Mouse (Mus musculus): ENCODE measurements around the gene Mmp28.

The Mmp28 gene

DNA sequence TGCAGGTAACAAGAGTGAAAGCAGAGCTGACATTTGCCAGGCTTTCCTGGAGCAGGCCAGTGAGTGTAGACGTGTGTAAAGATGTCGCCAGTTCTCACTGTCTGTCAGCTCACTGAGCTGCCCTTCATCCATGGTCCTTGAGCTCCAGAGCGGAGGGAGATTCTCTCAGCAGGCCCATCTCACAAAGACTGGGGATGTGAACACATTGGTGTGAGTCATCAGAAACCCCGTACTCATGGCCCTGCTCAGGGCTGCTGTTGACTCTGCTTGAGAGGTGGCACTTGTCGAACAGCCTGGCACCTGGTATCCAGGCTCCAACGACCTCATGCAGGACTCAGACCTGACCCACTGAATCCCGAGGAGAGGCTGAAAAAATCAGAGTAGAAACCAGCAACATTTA lies 59.1 kb downstream of the Mmp28 start:
- no peak for DNase-seq (ENCODE audit: low spot score)

DNA sequence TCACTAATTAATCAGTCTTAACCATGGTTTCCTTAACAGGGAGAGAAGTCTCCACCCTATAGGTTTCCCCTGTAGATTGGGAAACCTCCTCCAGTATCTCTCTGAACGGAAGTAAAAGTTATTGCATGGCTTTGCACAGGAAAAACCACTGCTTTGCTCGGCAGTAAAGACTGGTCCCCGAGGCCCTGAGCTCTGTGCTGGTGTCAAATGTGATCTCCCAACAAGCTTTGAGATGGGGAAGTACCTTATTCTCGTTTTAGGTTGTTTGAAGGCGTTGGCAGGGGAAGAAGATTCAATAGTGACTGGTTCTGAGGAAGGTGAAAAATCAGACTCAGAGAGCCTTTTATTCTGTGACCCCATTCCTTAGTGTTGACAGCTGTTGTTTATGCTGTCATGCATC lies 64.1 kb downstream of the Mmp28 start:
- no peak for DNase-seq (ENCODE audit: low spot score)

GRCm38 (mm10) chr11:83397626-83398025 lies 65.2 kb downstream of the Mmp28 start:
- DNase-seq (ENCODE audit: low spot score): no peak

- DNase-seq (ENCODE audit: low spot score): no peak
Measured at GRCm38 (mm10) chr11:83394802-83395439, 68.0 kb downstream of the Mmp28 start.

GRCm38 (mm10) chr11:83393062-83393461 lies 69.8 kb downstream of the Mmp28 start:
- no peak for DNase-seq (ENCODE audit: low spot score)
